Mouse (Mus musculus): ENCODE data around the gene Fndc9. TPM values are rescaled to one million over a fixed set of nuclear protein-coding genes. Genes with fewer than 3 reads are reported as not detected.

Fndc9 gene
- polyA plus RNA-seq, 1 experiment from 2014 or later = 0.18 TPM

DNA sequence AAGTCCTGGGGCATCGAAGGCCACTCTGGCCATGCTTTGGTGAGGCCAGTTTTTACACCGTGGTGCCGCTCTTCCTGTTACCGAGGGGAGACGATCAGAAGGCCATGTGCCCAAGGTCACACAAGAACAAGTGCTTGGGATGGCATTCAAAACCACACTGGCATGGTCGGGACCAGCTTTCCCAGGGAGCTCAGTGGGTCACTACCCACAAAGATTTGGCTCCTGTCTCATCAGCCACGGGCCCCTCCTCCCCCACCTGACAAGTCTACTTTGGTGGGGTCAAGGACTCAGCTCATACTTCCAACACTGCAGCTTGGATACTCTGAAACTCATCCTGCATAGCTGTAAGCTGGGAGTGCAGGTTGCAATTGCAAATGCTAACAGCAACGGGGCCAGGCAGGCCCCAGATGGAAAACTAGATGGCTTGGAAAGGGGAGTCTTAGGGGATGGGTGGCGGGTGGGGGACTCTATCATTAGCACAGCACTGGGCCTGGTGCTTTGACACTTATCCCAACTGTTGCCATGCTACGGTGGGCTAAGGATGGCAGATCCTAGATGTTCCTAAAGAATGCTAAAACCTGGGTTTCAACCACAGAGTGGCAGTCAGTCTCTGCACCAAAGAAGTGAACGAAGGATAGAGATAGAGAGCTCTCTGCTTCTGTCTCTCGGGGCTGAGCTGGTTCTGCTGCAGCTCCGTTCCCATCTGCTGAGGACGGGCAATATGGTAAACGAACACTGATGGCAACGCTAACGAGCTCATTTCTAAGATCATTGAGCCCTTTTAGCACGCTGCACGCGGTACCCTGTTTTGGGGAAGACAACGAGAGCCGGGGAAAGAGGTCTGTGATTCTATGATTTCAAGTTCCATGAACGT lies 9.6 kb downstream of the Fndc9 start:
- no peak for DNase-seq (ENCODE audit: low spot score)
- WGBS = 90% methylated on average over 23 of the region's 23 CpGs
- no peaks in the 10 kb centered on the region for H3K36me3 ChIP-seq

DNA sequence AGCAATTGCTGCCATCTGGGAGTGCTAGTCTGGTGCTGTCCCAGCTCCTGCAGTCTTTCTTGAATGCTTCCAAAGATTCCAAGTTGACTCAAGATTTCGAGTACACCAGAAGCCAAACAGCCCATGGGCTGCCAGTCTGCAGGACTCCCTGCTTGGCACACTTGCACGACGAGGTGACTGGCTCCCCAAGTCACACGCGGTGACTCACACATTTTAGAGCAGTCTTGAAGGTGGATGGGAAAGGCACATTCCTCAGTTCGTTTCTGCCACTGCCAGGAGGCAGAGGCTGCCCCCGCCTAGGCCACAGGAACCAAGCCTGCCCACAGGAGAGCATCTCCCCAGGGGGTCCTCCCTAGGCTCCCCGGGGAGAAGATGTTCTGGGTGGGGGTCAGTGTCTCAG lies 10.6 kb downstream of the Fndc9 start:
- Histone ChIP-seq H3K36me3 (no peaks in the 10 kb centered on the region), H3K4me3 (no peak overlapping the region), H3K27ac (no peak overlapping the region), H3K9me3 (no peaks in the 10 kb centered on the region), H3K27me3 (ENCODE audit: insufficient read depth, poor library complexity, severe bottlenecking) (no peaks in the 10 kb centered on the region), H3K4me1 (peaks cover 13% of the 10 kb centered on the region; the same call in 1 of the 2 replicates)
- DNase-seq (ENCODE audit: low spot score) = no peak
- WGBS = 61% methylated on average over 8 of the region's 8 CpGs

More for the DNA sequence above, 9.6 kb downstream of the Fndc9 start:
- no peak overlapping the region for H3K27ac ChIP-seq
- no peaks in the 10 kb centered on the region for H3K9me3 ChIP-seq
- peaks cover 13% of the 10 kb centered on the region; the same call in 1 of the 2 replicates for H3K4me1 ChIP-seq
- no peak overlapping the region for H3K4me3 ChIP-seq
- no peaks in the 10 kb centered on the region for H3K27me3 ChIP-seq (ENCODE audit: insufficient read depth, poor library complexity, severe bottlenecking)

DNA sequence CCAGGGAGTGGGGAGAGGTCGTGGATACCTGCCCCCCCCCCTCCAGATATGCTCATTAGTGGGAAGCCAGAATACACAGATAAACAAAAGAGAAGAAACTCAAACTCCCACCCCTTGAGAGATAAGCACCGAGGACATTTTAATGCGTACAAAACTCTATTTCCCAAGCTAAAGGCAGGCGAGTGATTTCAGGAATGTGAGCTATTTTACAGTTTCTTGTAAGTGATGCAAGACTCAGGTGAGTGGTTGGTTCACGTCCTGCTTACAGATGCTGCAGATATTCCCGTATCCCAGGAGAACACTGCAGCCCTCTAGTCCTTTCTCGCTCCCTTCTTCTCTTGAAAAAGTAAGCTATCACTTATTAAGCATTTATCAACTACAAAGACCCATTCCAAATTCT lies 11.1 kb downstream of the Fndc9 start:
- Histone ChIP-seq H3K27me3 (ENCODE audit: insufficient read depth, poor library complexity, severe bottlenecking) (no peaks in the 10 kb centered on the region), H3K4me3 (no peak overlapping the region), H3K36me3 (no peaks in the 10 kb centered on the region), H3K4me1 (peaks cover 11% of the 10 kb centered on the region; the same call in 1 of the 2 replicates), H3K9me3 (no peaks in the 10 kb centered on the region), H3K27ac (no peak overlapping the region)
- WGBS = 58% methylated on average over 7 of the region's 7 CpGs
- DNase-seq (ENCODE audit: low spot score) = no peak

DNA sequence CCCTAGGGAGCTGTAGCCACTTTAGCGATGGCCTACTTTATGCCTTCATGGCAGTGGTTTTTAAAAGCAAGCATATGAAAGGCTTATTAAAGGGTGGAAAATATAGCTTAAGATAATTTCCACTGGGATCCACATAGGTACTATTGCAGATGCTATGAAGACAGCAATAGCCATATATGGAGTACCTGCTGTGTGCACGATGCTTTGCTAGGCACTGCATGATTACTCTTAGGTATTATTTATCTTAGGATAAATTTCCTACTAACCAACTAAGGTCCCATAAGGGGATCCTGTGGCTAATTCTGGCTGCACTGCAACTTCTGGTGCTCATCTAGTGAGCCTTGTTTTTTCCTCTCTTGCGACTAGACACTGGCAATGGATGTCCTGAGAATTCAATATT lies 13.0 kb downstream of the Fndc9 start:
- H3K9me3 ChIP-seq = no peaks in the 10 kb centered on the region
- H3K27me3 ChIP-seq (ENCODE audit: insufficient read depth, poor library complexity, severe bottlenecking) = no peaks in the 10 kb centered on the region
- DNase-seq (ENCODE audit: low spot score) = no peak
- no peak overlapping the region for H3K4me3 ChIP-seq
- 0 out of 2 replicates have a peak, but pooled peaks cover 7% of the 10 kb centered on the region for H3K4me1 ChIP-seq
- WGBS = 91% methylated on average over 3 of the region's 3 CpGs
- H3K27ac ChIP-seq = no peak overlapping the region
- no peaks in the 10 kb centered on the region for H3K36me3 ChIP-seq

DNA sequence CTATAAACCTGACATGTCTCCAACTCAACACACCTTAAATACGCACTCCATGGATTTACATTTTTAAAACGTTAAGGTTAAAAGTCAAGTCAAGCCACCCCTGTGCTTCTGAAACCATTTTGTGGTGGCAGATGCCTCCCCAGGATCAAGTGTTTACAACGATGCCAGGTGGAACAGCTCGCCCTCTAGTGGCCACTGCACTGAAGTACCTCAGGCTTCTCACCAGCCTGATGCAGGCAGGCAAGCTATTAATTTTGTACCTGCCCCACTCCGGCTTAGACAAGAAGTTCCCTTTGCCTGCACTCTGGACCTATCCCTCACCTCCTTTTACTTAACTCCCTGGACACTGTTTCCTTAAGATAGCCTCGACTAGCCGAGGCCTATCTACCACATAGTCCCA lies 16.7 kb downstream of the Fndc9 start:
- no peaks in the 10 kb centered on the region for H3K27me3 ChIP-seq (ENCODE audit: insufficient read depth, poor library complexity, severe bottlenecking)
- no peaks in the 10 kb centered on the region for H3K9me3 ChIP-seq
- DNase-seq (ENCODE audit: low spot score) = no peak
- H3K4me1 ChIP-seq = no peaks in the 10 kb centered on the region
- H3K27ac ChIP-seq = no peak overlapping the region
- peaks cover 3% of the 10 kb centered on the region; the same call in 1 of the 2 replicates for H3K36me3 ChIP-seq
- H3K4me3 ChIP-seq = no peak overlapping the region
- 25% methylated on average over 7 of the region's 7 CpGs for WGBS

DNA sequence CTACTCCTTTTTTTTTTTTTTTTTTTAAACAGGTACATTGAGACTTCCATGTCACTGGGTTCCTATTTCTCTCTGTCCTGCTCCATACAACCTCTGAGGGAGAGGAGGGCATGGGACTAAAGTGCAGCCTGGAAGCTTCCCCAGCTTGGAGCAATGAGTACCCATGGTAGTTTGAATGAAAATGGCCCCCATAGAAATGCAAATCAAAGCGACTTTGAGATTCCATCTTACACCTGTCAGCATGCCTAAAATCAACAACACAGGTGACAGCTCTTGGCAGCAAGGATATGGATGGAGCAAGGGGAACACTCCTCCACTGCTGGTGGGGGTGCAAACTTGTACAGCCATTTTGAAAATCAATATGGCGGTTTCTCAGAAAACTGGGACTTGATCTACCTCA lies 20.0 kb downstream of the Fndc9 start:
- no peaks in the 10 kb centered on the region for H3K4me1 ChIP-seq
- no peaks in the 10 kb centered on the region for H3K9me3 ChIP-seq
- 79% methylated on average over 2 of the region's 2 CpGs for WGBS
- DNase-seq (ENCODE audit: low spot score) = no peak
- no peak overlapping the region for H3K27ac ChIP-seq
- H3K36me3 ChIP-seq = peaks cover 3% of the 10 kb centered on the region; the same call in 1 of the 2 replicates
- H3K4me3 ChIP-seq = no peak overlapping the region
- H3K27me3 ChIP-seq (ENCODE audit: insufficient read depth, poor library complexity, severe bottlenecking) = no peaks in the 10 kb centered on the region

DNA sequence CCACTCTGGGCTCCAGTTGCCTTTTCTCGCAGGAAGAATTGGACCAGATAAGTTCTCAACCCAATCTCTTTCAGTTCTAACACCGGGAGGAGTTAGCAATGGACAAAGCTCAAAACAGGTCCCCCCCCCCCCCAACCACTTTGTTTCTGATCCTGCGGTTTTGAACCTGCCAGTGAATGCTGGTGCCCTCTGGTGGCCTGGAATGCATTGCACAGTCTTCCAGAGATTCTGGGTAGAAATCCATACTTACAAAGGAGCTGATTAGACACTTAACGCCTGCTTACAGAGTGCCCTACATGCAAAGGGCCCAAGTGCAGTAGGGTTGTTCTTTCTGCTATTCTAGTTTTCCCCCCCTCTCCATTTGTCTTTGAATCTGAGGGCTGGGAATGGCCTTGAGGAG lies 22.9 kb downstream of the Fndc9 start:
- H3K4me1 ChIP-seq = no peaks in the 10 kb centered on the region
- H3K9me3 ChIP-seq = no peaks in the 10 kb centered on the region
- H3K4me3 ChIP-seq = no peak overlapping the region
- peaks cover 3% of the 10 kb centered on the region; the same call in 1 of the 2 replicates for H3K36me3 ChIP-seq
- 58% methylated on average over 4 of the region's 4 CpGs for WGBS
- DNase-seq (ENCODE audit: low spot score) = no peak
- H3K27me3 ChIP-seq (ENCODE audit: insufficient read depth, poor library complexity, severe bottlenecking) = no peaks in the 10 kb centered on the region
- H3K27ac ChIP-seq = 0 out of 2 replicates have a peak overlapping the region, but pooled peaks have one; percentile 36

DNA sequence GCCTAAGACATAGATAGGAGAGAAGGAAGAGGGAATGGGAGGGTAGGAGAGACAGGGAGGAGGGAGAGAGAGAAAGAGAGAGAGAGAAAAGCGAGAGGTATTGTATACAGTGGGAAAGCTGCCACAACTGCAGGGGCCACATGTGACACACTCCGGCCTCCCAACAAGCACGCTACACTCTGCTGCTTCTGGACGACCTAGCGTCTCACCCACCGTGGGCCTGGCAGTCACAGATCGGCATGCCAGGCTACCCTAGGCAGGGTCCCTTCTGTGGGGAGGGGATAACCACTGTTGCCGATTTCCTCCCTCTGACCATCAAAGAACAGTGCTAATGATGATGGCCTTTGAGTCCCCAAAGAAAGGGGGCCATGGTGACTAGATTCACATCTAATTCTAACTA lies 23.4 kb downstream of the Fndc9 start:
- Histone ChIP-seq H3K4me3 (no peak overlapping the region), H3K4me1 (no peaks in the 10 kb centered on the region), H3K9me3 (no peaks in the 10 kb centered on the region), H3K27ac (peak overlapping the region; percentile 36; the same call in 1 of the 2 replicates), H3K27me3 (ENCODE audit: insufficient read depth, poor library complexity, severe bottlenecking) (no peaks in the 10 kb centered on the region), H3K36me3 (peaks cover 3% of the 10 kb centered on the region; the same call in 1 of the 2 replicates)
- DNase-seq (ENCODE audit: low spot score) = no peak
- WGBS = 87% methylated on average over 8 of the region's 8 CpGs

DNA sequence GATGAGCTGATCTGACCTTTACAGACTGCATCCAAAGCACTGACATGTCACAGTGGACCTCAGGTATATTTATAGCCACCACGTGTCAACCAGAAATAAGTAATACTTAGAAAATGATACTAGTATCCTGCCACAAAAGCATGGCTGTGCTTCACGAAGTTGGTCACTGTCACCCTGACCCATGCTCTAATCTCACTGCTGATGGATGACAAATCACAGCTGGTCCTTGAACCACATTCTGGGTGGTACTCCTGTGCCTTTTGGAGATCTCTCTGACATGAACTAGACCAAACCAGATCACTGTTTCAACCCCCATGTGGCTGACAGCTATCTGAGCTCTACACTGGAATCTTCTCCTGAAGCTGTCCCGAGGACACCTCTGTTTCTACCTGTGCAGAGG lies 27.5 kb downstream of the Fndc9 start:
- Histone ChIP-seq H3K4me1 (no peaks in the 10 kb centered on the region), H3K36me3 (no peaks in the 10 kb centered on the region)
- 74% methylated on average over 3 of the region's 3 CpGs for WGBS

DNA sequence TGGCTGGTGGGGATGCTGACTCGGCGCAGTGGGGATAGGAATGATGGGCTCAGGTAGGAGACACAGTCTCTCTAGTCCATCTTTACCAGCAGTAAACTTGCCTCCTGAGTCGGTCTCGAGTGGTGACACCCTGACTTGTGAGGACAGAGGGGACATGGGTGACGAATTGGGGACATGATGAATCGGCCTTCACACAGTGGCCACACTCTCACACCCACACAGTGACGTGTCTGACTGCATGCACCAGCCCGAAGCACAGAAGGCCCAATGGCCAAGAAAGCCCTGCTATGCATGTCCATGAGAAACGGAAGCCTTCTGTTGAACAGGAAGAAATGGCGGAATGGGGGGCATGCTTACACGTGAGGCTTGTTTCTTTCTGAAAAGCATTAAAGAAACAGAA lies 28.0 kb downstream of the Fndc9 start:
- WGBS = 84% methylated on average over 11 of the region's 11 CpGs
- H3K27ac ChIP-seq = no peak overlapping the region
- H3K4me3 ChIP-seq = no peak overlapping the region
- no peaks in the 10 kb centered on the region for H3K36me3 ChIP-seq
- H3K27me3 ChIP-seq (ENCODE audit: insufficient read depth, poor library complexity, severe bottlenecking) = no peaks in the 10 kb centered on the region
- no peaks in the 10 kb centered on the region for H3K9me3 ChIP-seq
- H3K4me1 ChIP-seq = no peaks in the 10 kb centered on the region
- no peak for DNase-seq (ENCODE audit: low spot score)

More for the DNA sequence above, 27.5 kb downstream of the Fndc9 start:
- Histone ChIP-seq H3K9me3 (no peaks in the 10 kb centered on the region), H3K4me3 (no peak overlapping the region), H3K27ac (no peak overlapping the region), H3K27me3 (ENCODE audit: insufficient read depth, poor library complexity, severe bottlenecking) (no peaks in the 10 kb centered on the region)
- DNase-seq (ENCODE audit: low spot score) = no peak

DNA sequence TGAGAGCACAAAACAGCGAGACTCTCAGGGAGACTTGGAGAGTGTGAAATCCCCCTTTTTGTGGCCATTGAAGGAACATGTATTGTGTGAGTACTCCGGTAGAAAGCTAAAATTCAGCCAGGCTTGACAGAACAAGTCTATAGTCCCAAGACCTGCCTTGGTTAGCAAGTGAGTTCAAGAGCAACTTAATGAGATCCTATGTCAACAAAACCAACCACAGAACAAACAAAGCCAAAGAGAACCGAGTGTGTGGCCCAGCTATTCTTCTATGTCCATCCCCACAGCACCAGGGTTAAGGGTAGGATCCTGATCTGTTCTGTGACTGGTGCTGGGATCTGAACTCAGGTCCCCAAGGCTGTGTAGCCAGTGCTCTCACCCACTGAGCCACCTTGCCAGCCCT lies 29.3 kb downstream of the Fndc9 start:
- no peak overlapping the region for H3K4me3 ChIP-seq
- H3K9me3 ChIP-seq = no peaks in the 10 kb centered on the region
- DNase-seq (ENCODE audit: low spot score) = no peak
- H3K4me1 ChIP-seq = no peaks in the 10 kb centered on the region
- WGBS = 77% methylated on average over 3 of the region's 3 CpGs
- H3K27ac ChIP-seq = no peak overlapping the region
- no peaks in the 10 kb centered on the region for H3K27me3 ChIP-seq (ENCODE audit: insufficient read depth, poor library complexity, severe bottlenecking)
- H3K36me3 ChIP-seq = no peaks in the 10 kb centered on the region

DNA sequence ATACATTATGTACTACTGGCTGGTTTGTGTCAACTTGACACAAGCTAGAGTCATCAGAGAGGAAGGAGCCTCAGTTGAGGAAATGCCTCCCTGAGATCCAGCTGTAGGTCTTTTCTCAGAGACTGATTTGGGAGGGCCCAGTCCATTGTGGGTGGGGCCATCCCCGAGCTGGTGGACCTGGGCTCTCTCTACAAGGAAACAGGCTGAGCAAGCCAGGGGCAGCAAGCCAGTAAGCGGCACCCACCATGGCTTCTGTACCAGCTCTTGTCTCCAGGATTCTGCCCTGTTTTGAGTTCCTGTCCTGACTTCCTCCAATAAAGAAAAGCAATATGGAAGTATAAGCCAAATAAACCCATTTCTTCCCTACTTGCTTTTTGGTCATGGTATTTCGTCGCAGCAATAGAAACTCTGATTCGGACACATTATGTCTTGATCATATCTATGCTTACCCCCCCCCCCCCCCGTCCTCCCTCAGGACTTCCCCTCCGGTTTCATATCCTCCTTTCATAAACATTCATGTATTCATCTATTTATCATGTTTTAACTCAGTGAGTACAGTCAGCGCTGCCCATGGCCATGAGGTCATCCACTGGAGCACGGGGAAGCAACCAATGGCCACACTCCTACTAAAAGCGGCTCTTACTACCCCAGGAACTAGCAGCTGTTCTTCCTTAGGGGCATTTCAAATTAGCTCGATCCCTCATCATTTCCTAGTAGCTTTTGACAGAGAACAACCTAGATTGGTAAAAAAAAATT lies 29.9 kb downstream of the Fndc9 start:
- H3K27me3 ChIP-seq (ENCODE audit: insufficient read depth, poor library complexity, severe bottlenecking) = no peaks in the 10 kb centered on the region
- no peak overlapping the region for H3K27ac ChIP-seq
- WGBS = 79% methylated on average over 11 of the region's 11 CpGs
- no peak overlapping the region for H3K4me3 ChIP-seq
- H3K36me3 ChIP-seq = no peaks in the 10 kb centered on the region
- no peak for DNase-seq (ENCODE audit: low spot score)
- H3K4me1 ChIP-seq = no peaks in the 10 kb centered on the region
- H3K9me3 ChIP-seq = no peaks in the 10 kb centered on the region

DNA sequence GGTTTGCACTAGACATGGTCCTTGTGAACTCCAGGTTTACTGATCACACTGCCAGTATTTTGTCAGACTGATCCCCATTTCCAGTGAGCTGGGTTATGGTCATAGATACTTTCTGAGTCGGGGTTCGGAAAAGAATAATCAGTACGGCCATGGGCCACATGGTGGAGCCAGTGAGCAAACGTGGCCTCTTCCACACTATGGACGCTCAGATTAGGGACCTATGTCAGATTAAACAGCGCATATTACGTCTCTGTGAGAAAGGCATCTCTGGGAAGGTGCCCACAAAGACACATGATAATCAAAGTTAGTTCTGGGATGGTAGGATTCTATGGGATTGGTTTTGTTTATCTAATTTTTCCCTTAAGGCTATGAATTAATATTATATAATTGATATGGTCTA lies 33.7 kb downstream of the Fndc9 start:
- Histone ChIP-seq H3K36me3 (no peaks in the 10 kb centered on the region), H3K27me3 (ENCODE audit: insufficient read depth, poor library complexity, severe bottlenecking) (no peaks in the 10 kb centered on the region), H3K4me3 (no peak overlapping the region), H3K27ac (no peak overlapping the region), H3K9me3 (no peaks in the 10 kb centered on the region), H3K4me1 (no peaks in the 10 kb centered on the region)
- 28% methylated on average over 7 of the region's 7 CpGs for WGBS
- DNase-seq (ENCODE audit: low spot score) = no peak

Measured in heart, embryonic 10.5 days (tissue).